Mouse (Mus musculus) right cerebral cortex, postnatal 4 days (tissue): ENCODE results near the gene Scyl2.

ENCODE experiments used
- DNase-seq: peaks from one replicate; pipeline ENCODE4 v3.0.0-alpha.2; 2022

Scyl2 gene

DNA sequence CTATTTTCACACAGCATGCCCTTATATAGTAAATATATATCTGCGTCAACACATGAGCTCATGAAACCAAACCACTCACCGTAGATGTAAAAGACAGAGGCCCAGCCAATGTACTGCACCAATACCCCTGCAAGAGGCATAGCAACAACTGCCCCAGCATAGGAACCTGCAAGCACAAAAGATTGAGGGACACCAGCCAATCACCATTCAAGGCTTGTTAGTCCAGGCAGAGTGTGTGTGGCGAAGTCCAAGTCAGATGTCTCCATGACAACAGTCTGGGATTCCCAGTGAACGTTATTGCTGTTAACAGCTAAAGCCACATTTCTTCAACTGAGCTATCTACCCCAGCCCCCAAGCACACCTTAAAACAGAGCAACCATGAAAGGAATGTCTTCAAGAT lies 93.3 kb downstream of the Scyl2 start:
- DNase-seq, result no peak

- DNase-seq, result no peak
These were observed 96.2 kb downstream of the Scyl2 start for GRCm38 (mm10) chr10:89589877-89590276.
